17 mouse cellular contexts compared by ENCODE assay signal in genomic region chr9:72288210-72288609, GRCm38 (mm10). TPM values are rescaled to one million over a fixed set of nuclear protein-coding genes. Genes with fewer than 3 reads are reported as not detected.
DNase-seq lines count a peak whose midpoint lies in the region; ATAC-seq and TF ChIP-seq lines count a peak whose summit lies in the region.
"Had no signal": no experiment of that assay in that cellular context is flagged by ENCODE, and none has a peak within 500 bp of the region (broad histone marks: within the 10 kb centered on the region; RNA-seq: fewer than 3 reads in every experiment).

No protein-coding gene starts in this region.

- H3K4me3 ChIP-seq in kidney, embryonic 16.5 days (ENCODE audit: low read length): no peak overlapping the region
- no peak overlapping the region for H3K4me3 ChIP-seq in midbrain, embryonic 11.5 days (ENCODE audit: low read depth, low read length)
- no peak overlapping the region for H3K4me3 ChIP-seq in midbrain, postnatal 0 days (ENCODE audit: low read depth, low read length)
- H3K4me3 ChIP-seq: erythroblast, embryonic 14.5 days; gastrocnemius, adult 2 months; neural tube, embryonic 12.5 days had no signal

- H3K27ac ChIP-seq in kidney, embryonic 16.5 days (ENCODE audit: low read length): no peak overlapping the region
- no peak overlapping the region for H3K27ac ChIP-seq in midbrain, embryonic 11.5 days (ENCODE audit: low read depth, low read length)
- H3K27ac ChIP-seq in midbrain, postnatal 0 days (ENCODE audit: low read depth, low read length): no peak overlapping the region
- H3K27ac ChIP-seq: gastrocnemius, adult 2 months; neural tube, embryonic 12.5 days had no signal

- no peak overlapping the region for H3K4me2 ChIP-seq in kidney, embryonic 16.5 days (replicated peaks; ENCODE audit: low read depth, low read length)
- no peak overlapping the region for H3K4me2 ChIP-seq in midbrain, embryonic 11.5 days
- H3K4me2 ChIP-seq in midbrain, postnatal 0 days (ENCODE audit: low read depth, low read length, poor library complexity, severe bottlenecking): no peak overlapping the region
- H3K4me2 ChIP-seq: liver, embryonic 11.5 days; neural tube, embryonic 12.5 days had no signal

- H3K36me3 ChIP-seq in kidney, embryonic 16.5 days (ENCODE audit: insufficient read depth, low read length): peaks cover 10% of the 10 kb centered on the region; the same call in 1 of the 2 replicates
- no peaks in the 10 kb centered on the region for H3K36me3 ChIP-seq in midbrain, embryonic 11.5 days (ENCODE audit: control insufficient read depth, insufficient read depth, low read length)
- H3K36me3 ChIP-seq in midbrain, postnatal 0 days (ENCODE audit: insufficient read depth, low read length): no peaks in the 10 kb centered on the region

- peaks cover 9% of the 10 kb centered on the region for H3K4me1 ChIP-seq in kidney, embryonic 16.5 days (ENCODE audit: insufficient read depth, low read length)
- H3K4me1 ChIP-seq in midbrain, embryonic 11.5 days (ENCODE audit: control insufficient read depth, insufficient read depth, low read length): no peaks in the 10 kb centered on the region
- no peaks in the 10 kb centered on the region for H3K4me1 ChIP-seq in midbrain, postnatal 0 days (ENCODE audit: insufficient read depth, low read length)
- H3K4me1 ChIP-seq: neural tube, embryonic 12.5 days had no signal

- peak; percentile 76 for DNase-seq in kidney, adult 11 months
- DNase-seq in midbrain, embryonic 11.5 days (ENCODE audit: low spot score, missing footprints): peak; percentile 73
- no peak for DNase-seq in midbrain, postnatal 0 days (ENCODE audit: low spot score)
- peak; percentile 61 to 72 for DNase-seq in kidney, postnatal 25 days
- DNase-seq in embryo, embryonic 9.5 days (ENCODE audit: extremely low spot score): no peak
- no peak for DNase-seq in adrenal gland, postnatal 36 days
- DNase-seq: adrenal gland, postnatal 14 days; cerebellum, adult 9-11 months; gastrocnemius, adult 2 months; right cerebral cortex, postnatal 25 days had no signal

- no peak for TF ChIP-seq CTCF in midbrain, postnatal 0 days (IDR thresholded peaks at IDR 0.05)

- H3K9ac ChIP-seq in kidney, embryonic 16.5 days (replicated peaks; ENCODE audit: low read length): no peak overlapping the region
- H3K9ac ChIP-seq in midbrain, embryonic 11.5 days (ENCODE audit: low read length): no peak overlapping the region
- no peak overlapping the region for H3K9ac ChIP-seq in midbrain, postnatal 0 days (replicated peaks; ENCODE audit: low read length, poor library complexity, severe bottlenecking)
- H3K9ac ChIP-seq: neural tube, embryonic 12.5 days had no signal

- no peaks in the 10 kb centered on the region for H3K27me3 ChIP-seq in kidney, embryonic 16.5 days (ENCODE audit: insufficient read depth, low read length)
- H3K27me3 ChIP-seq in midbrain, embryonic 11.5 days (ENCODE audit: control insufficient read depth, insufficient read depth, low read length): no peaks in the 10 kb centered on the region
- no peaks in the 10 kb centered on the region for H3K27me3 ChIP-seq in midbrain, postnatal 0 days (ENCODE audit: insufficient read depth, low read length)
- H3K27me3 ChIP-seq: neural tube, embryonic 12.5 days had no signal

- 0 out of 2 replicates have a peak, but pooled peaks cover 3% of the 10 kb centered on the region for H3K9me3 ChIP-seq in kidney, embryonic 16.5 days (ENCODE audit: low read length)
- H3K9me3 ChIP-seq in midbrain, embryonic 11.5 days (ENCODE audit: control insufficient read depth, low read length): no peaks in the 10 kb centered on the region
- no peaks in the 10 kb centered on the region for H3K9me3 ChIP-seq in midbrain, postnatal 0 days (ENCODE audit: low read length)
- H3K9me3 ChIP-seq: neural tube, embryonic 12.5 days had no signal

- 84% methylated on average over 2 of the region's 2 CpGs for WGBS in kidney, embryonic 16.5 days
- WGBS in midbrain, embryonic 11.5 days: 82% methylated on average over 2 of the region's 2 CpGs
- 90% methylated on average over 2 of the region's 2 CpGs for WGBS in midbrain, postnatal 0 days

- no peak for ATAC-seq in kidney, embryonic 16.5 days (ENCODE audit: low FRiP score, low TSS enrichment)
- ATAC-seq in midbrain, embryonic 11.5 days (ENCODE audit: low FRiP score): no peak
- ATAC-seq in midbrain, postnatal 0 days (ENCODE audit: low FRiP score): no peak
- ATAC-seq: forebrain, embryonic 16.5 days; inflammation-experienced regulatory T-cells, adult 6 months; midbrain, embryonic 16.5 days had no signal

RNA-seq across cellular contexts. Expression of gene Zfp280d, which starts 13.6 kb away (rescaled TPM):
- polyA plus RNA-seq in kidney, embryonic 16.5 days (2015; fragmentation: Nextera tagmentation; extraction: Ambion mirVana): 31.2 and 42.0 TPM in 2 replicates
- 54.8 and 62.8 TPM in 2 replicates for polyA plus RNA-seq in midbrain, embryonic 11.5 days (2014; fragmentation: Nextera tagmentation; extraction: Ambion mirVana)
- total RNA-seq in midbrain, postnatal 0 days (2014; rRNA removed): 40.2 and 61.8 TPM in 2 replicates
- polyA plus RNA-seq in midbrain, postnatal 0 days (2015; fragmentation: Nextera tagmentation; extraction: Ambion mirVana): 20.4 and 24.4 TPM in 2 replicates
- 10 to 100 TPM; 24.9 to 32.0 TPM for total RNA-seq in adrenal gland, postnatal 36 days (2021)

Comparison
In these comparisons a context has a peak if more than half of its experiments do, and no peak if none do; other contexts are left out.
1. DNase-seq: peak in kidney, adult 11 months (single experiment), midbrain, embryonic 11.5 days (single experiment) and kidney, postnatal 25 days (2 of 2); none in midbrain, postnatal 0 days (single experiment), embryo, embryonic 9.5 days (single experiment) and adrenal gland, postnatal 36 days (0 of 2).